Mouse (Mus musculus) kidney, embryonic 14.5 days (tissue): Measurements from ENCODE around the gene Tsnax. TPM values are rescaled to one million over a fixed set of nuclear protein-coding genes. Genes with fewer than 3 reads are reported as not detected.

ENCODE experiments used
- ATAC-seq: fragments of 200-750 bp; cut with Nextera tagmentation; 2 replicates; pipeline ENCODE4 v1.8.0; 2017; ENCODE audit warnings: moderate number of reproducible peaks, mild to moderate bottlenecking, moderate TSS enrichment, moderate library complexity; ENCODE audit not compliant: low FRiP score, low TSS enrichment
- H3K27ac ChIP-seq: fragments of 300-500 bp; sonication (generic); 2 replicates; pipeline ENCODE4 v1.5.1; 2014; ENCODE audit warnings: low read depth, mild to moderate bottlenecking, low read length, moderate library complexity, mixed read lengths
- H3K27me3 ChIP-seq: fragments of 300-500 bp; sonication (generic); 2 replicates; pipeline ENCODE4 v1.6.1; 2014; ENCODE audit warnings: mild to moderate bottlenecking, low read length; ENCODE audit not compliant: control insufficient read depth, insufficient read depth
- H3K36me3 ChIP-seq: fragments of 300-500 bp; sonication (generic); 2 replicates; pipeline ENCODE4 v1.6.1; 2014; ENCODE audit warnings: low read length, mixed read lengths; ENCODE audit not compliant: control insufficient read depth, insufficient read depth
- H3K4me1 ChIP-seq: fragments of 300-500 bp; sonication (generic); 2 replicates; pipeline ENCODE4 v1.6.1; 2014; ENCODE audit warnings: low read length, mixed read lengths; ENCODE audit not compliant: control insufficient read depth, insufficient read depth
- H3K4me2 ChIP-seq: fragments of 300-500 bp; sonication (generic); replicated peaks from 2 replicates; pipeline ENCODE4 v1.6.1; 2014; ENCODE audit warnings: low read depth, mild to moderate bottlenecking, low read length
- H3K4me3 ChIP-seq: fragments of 300-500 bp; sonication (generic); 2 replicates; pipeline ENCODE4 v1.5.1; 2014; ENCODE audit warnings: mild to moderate bottlenecking, low read length
- H3K9ac ChIP-seq: fragments of 300-500 bp; sonication (generic); 2 replicates; pipeline ENCODE4 v1.6.1; 2014; ENCODE audit warnings: low read depth, mild to moderate bottlenecking, low read length, moderate library complexity
- H3K9me3 ChIP-seq: fragments of 300-500 bp; sonication (generic); 2 replicates; pipeline ENCODE4 v1.6.1; 2016; ENCODE audit warnings: low read length; ENCODE audit not compliant: control insufficient read depth
- WGBS: fragments of 180-500 bp; shearing (Covaris S2); extraction: QIAGEN DNeasy Blood & Tissue Kit; methylation state at CpG from one replicate; pipeline ENCODE4 v1.1.7; 2014; 5-methylcytosine and 5-hydroxymethylcytosine counted together
- microRNA-seq: library from miRNA; unstranded; fragments of <30 nt; microRNA quantifications from one replicate; pipeline ENCODE4, GENCODE M21; 2016
- polyA plus RNA-seq: library from polyadenylated mRNA; unstranded; fragments of >200 nt; fragmentation: Nextera tagmentation; extraction: Ambion mirVana; gene quantifications from 2 replicates; pipeline ENCODE4 v1.2.1, GENCODE M21; 2014

The Tsnax gene
- polyA plus RNA-seq, 1 experiment from 2014 or later: 128 TPM

DNA sequence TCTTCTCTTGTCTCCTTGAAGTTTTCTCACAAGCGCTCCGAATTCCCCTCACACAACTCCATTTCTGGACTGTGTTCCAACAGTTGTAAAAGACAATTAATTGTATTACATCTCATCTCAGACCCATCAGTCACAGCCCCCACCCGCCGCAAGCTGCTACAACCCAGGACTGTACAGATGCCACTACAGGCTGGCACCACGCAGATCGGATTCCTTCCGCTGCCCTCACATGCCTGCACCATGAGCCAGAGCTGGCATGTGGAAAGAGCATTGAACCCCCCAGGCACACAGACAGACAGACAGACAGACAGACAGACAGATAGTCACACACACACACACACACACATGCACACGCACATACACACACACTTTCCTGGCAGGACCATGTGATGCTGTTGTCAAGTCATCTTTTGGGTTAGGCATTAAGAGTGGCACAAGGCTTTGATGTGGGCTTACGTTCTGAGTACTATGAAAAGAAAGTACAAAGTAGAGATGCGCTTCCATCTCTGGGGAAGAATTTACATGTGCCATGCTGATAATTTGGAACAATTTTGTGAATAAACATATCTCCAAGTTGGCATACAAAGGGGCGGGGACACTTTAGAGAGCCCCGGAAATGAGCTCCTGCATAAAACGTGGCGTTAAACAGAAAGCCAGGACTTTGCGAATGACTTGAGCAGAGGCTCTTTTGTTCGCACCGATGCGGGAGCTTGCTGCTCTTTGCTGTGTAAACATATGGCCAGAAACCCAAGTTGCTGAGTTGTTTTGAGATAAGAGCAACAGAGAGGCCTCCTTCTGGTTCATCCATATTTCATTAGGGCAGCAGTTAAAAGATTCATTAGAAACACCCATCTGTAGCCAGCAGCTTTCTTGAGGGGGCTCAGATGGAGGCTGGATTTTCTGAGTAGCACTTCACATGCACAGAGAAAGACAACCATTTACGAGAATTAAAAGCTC is 67.9 kb downstream of the Tsnax start:
- no peak overlapping the region for H3K4me2 ChIP-seq
- 83% methylated on average over 19 of the region's 19 CpGs for WGBS
- no peaks in the 10 kb centered on the region for H3K27me3 ChIP-seq

DNA sequence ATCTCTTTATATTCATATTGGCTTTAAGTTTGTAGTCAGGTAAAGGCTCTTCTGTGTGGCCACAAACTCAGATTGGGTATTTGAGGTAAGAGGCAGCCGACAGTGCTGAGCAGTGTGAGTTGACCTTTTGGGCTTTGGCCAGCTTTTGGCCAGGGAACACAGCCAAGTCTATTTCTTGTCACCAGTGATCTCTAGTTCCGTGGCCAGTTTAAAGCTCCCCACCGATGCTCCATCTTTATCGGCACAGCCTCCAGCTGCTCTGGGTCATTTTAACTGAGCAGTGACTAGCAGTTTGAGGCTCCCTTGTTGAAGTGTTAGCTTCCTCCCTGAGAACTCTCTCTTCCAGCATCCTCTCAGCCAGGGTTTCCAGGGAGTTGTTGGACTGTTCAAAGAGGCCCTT is 70.9 kb downstream of the Tsnax start:
- Histone ChIP-seq H3K4me2 (no peak overlapping the region), H3K9me3 (0 out of 2 replicates have a peak, but pooled peaks cover 3% of the 10 kb centered on the region), H3K36me3 (no peaks in the 10 kb centered on the region), H3K4me3 (no peak overlapping the region), H3K9ac (no peak overlapping the region), H3K4me1 (peaks cover 12% of the 10 kb centered on the region), H3K27ac (peak overlapping the region; percentile 88), H3K27me3 (no peaks in the 10 kb centered on the region)
- WGBS: 21% methylated on average over 4 of the region's 4 CpGs
- ATAC-seq: no peak

More for the DNA sequence above, 67.9 kb downstream of the Tsnax start:
- Histone ChIP-seq H3K27ac (no peak overlapping the region), H3K4me3 (no peak overlapping the region), H3K9ac (no peak overlapping the region), H3K9me3 (0 out of 2 replicates have a peak, but pooled peaks cover 3% of the 10 kb centered on the region), H3K4me1 (peaks cover 12% of the 10 kb centered on the region), H3K36me3 (no peaks in the 10 kb centered on the region)
- no peak for ATAC-seq

Small RNA genes within 50 kb of the gene (microRNA-seq; reads per million reads assigned to microRNA genes)
- gene Gm22197: not detected

Other genes starting within 250 kb of the Tsnax start
- 0.03 TPM in 1 of 2 replicates, not detected in the other for gene Trim67, start 219.9 kb upstream of the Tsnax start, polyA plus RNA-seq
- 79.3 and 122 TPM in 2 replicates for gene Gnpat, start 150.0 kb upstream of the Tsnax start, polyA plus RNA-seq
- 47.5 and 52.9 TPM in 2 replicates for gene 2810004N23Rik, start 149.9 kb upstream of the Tsnax start, polyA plus RNA-seq
- 5.4 and 8.1 TPM in 2 replicates for gene Exoc8, start 115.3 kb upstream of the Tsnax start, polyA plus RNA-seq
- gene Sprtn, start 115.1 kb upstream of the Tsnax start, polyA plus RNA-seq: 6.6 and 9.1 TPM in 2 replicates
- gene Egln1, start 63.7 kb upstream of the Tsnax start, polyA plus RNA-seq: 15.8 and 16.0 TPM in 2 replicates
- gene Disc1, start 41.2 kb downstream of the Tsnax start, polyA plus RNA-seq: 2.2 and 3.2 TPM in 2 replicates